Mouse (Mus musculus) liver, adult 2 months (tissue): ENCODE data around the gene Sohlh1.

Source experiments
- CTCF ChIP-seq: fragments of 200-500 bp; IDR thresholded peaks from 2 replicates; pipeline ENCODE4 v1.5.1; 2011; ENCODE audit warnings: low read depth, low read length, control low read depth
- POLR2A ChIP-seq: fragments of 200-500 bp; IDR thresholded peaks from 2 replicates; pipeline ENCODE4 v1.6.1; 2011; ENCODE audit warnings: low read length, control low read depth; ENCODE audit not compliant: insufficient read depth; ENCODE audit errors: extremely low read depth

DNA sequence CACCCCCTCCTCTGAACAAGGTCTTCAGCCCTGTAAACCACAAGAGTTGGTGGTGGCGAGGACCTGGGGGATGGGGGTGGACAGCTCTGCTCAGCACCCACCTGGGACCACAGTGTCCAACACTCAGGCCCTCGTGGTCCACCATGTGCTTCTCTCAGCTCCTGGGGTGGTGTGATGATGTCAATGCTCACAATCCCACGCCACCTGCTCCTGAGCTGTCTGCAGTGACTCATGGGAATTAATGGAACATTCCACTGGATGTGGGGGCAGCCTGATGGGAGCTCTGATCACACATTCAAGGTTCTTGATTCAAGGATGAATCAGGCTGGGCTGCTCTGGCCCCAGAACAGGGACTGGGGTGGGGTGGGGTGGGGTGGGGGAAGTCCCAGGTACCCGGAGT is 4.9 kb downstream of the Sohlh1 start:
- TF ChIP-seq CTCF (no peak), POLR2A (no peak)
